Mouse (Mus musculus) G1E (cell line): Measurements from ENCODE around the gene Prpf4.

Experiments
- CTCF ChIP-seq: IDR thresholded peaks from 2 replicates; pipeline ENCODE4 v1.5.1; 2012; ENCODE audit warnings: low read depth, low read length, inconsistent platforms, mixed read lengths
- GATA1 ChIP-seq: IDR thresholded peaks from 2 replicates; pipeline ENCODE4 v1.6.1; 2012; ENCODE audit warnings: borderline replicate concordance, low read length, inconsistent platforms, mixed read lengths
- GATA2 ChIP-seq: IDR thresholded peaks from 2 replicates; pipeline ENCODE4 v1.6.1; 2012; ENCODE audit warnings: low read depth, low read length, inconsistent platforms, borderline replicate concordance
- POLR2AphosphoS5 ChIP-seq: IDR thresholded peaks from 2 replicates; pipeline ENCODE4 v1.6.1; 2012; ENCODE audit warnings: low read depth, low read length, inconsistent platforms; ENCODE audit not compliant: insufficient replicate concordance
- TAL1 ChIP-seq: conservative IDR thresholded peaks from 2 replicates; pipeline ENCODE4 v1.6.1; 2012; ENCODE audit warnings: low read depth, low read length, inconsistent platforms, mixed read lengths

GRCm38 (mm10) chr4:62440986-62441385 is 32.4 kb downstream of the Prpf4 start:
- TF ChIP-seq CTCF = no peak
- TF ChIP-seq GATA1 = no peak
- no peak for TF ChIP-seq TAL1
- no peak for TF ChIP-seq POLR2AphosphoS5
- TF ChIP-seq GATA2 = no peak
